Mouse (Mus musculus): ENCODE data around the gene Stk11. TPM values are rescaled to one million over a fixed set of nuclear protein-coding genes. Genes with fewer than 3 reads are reported as not detected.
"Not testable (repeated sequence)": the region's sequence is repeated elsewhere in the genome, so short reads cannot be mapped to it uniquely, and the experiment has no call there.

The Stk11 gene
- polyA plus RNA-seq, 1 experiment from 2014 or later = 20.5 TPM

GRCm38 (mm10) chr10:80164161-80164997 is 48.8 kb downstream of the Stk11 start:
- Histone ChIP-seq H3K9me3 (no peaks in the 10 kb centered on the region), H3K27ac (peak overlapping the region; percentile 85), H3K4me3 (peak overlapping the region; percentile 45), H3K27me3 (replicated peaks) (no peaks in the 10 kb centered on the region), H3K36me3 (replicated peaks) (no peaks in the 10 kb centered on the region), H3K4me2 (peak overlapping the region; percentile 94), H3K4me1 (peaks cover 62% of the 10 kb centered on the region), H3K9ac (peak overlapping the region; percentile 71)
- 10% methylated on average over 44 of the region's 44 CpGs for WGBS
- ATAC-seq (replicated peaks) = no peak; the same call in 1 of the 2 replicates

GRCm38 (mm10) chr10:80164998-80165344 is 49.4 kb downstream of the Stk11 start:
- H3K36me3 ChIP-seq (replicated peaks) = peaks cover 3% of the 10 kb centered on the region
- under 1% methylated on average over 17 of the region's 17 CpGs for WGBS
- peaks cover 66% of the 10 kb centered on the region for H3K4me1 ChIP-seq
- no peaks in the 10 kb centered on the region for H3K9me3 ChIP-seq
- peak overlapping the region; percentile 85 for H3K27ac ChIP-seq
- peak overlapping the region; percentile 71 for H3K9ac ChIP-seq
- peak overlapping the region; percentile 45 for H3K4me3 ChIP-seq
- peak overlapping the region; percentile 94 for H3K4me2 ChIP-seq
- H3K27me3 ChIP-seq (replicated peaks) = no peaks in the 10 kb centered on the region
- peak; percentile 35 for ATAC-seq (replicated peaks)

GRCm38 (mm10) chr10:80165392-80166128 is 50.0 kb downstream of the Stk11 start, which contains the start of gene Cirbp:
Gene Cirbp (plus strand): TSS chr10:80165985.
- Histone ChIP-seq H3K27ac (peak within 1 kb of the TSS; percentile 100), H3K9me3 (no peaks in the 10 kb centered on the region), H3K27me3 (replicated peaks) (no peaks in the 10 kb centered on the region), H3K4me2 (peak within 1 kb of the TSS; percentile 94), H3K36me3 (replicated peaks) (peaks cover 9% of the 10 kb centered on the region), H3K4me3 (peak within 1 kb of the TSS; percentile 94), H3K9ac (peak within 1 kb of the TSS; percentile 71), H3K4me1 (peaks cover 66% of the 10 kb centered on the region)
- 11% methylated on average over 20 of the region's 20 CpGs for WGBS
- no peak for ATAC-seq (replicated peaks)

- H3K36me3 ChIP-seq (replicated peaks) = peaks cover 14% of the 10 kb centered on the region
- ATAC-seq (replicated peaks); H3K27me3 ChIP-seq (replicated peaks); H3K9me3 ChIP-seq: not testable (repeated sequence)
- 83% methylated on average over 4 of the region's 4 CpGs for WGBS
- H3K27ac ChIP-seq = peak overlapping the region; percentile 100
- 0 out of 2 replicates have a peak overlapping the region, but pooled peaks have one; percentile 38 for H3K9ac ChIP-seq
- H3K4me2 ChIP-seq = peak overlapping the region; percentile 94
- peak overlapping the region; percentile 45 for H3K4me3 ChIP-seq
- H3K4me1 ChIP-seq = peaks cover 63% of the 10 kb centered on the region
Observed at GRCm38 (mm10) chr10:80166136-80166535, 50.5 kb downstream of the Stk11 start.

- peak overlapping the region; percentile 100 for H3K27ac ChIP-seq
- H3K4me2 ChIP-seq = peak overlapping the region; percentile 92
- peak overlapping the region; percentile 94 for H3K4me3 ChIP-seq
- peaks cover 22% of the 10 kb centered on the region for H3K36me3 ChIP-seq (replicated peaks)
- H3K9me3 ChIP-seq = no peaks in the 10 kb centered on the region
- no peaks in the 10 kb centered on the region for H3K27me3 ChIP-seq (replicated peaks)
- peaks cover 72% of the 10 kb centered on the region for H3K4me1 ChIP-seq
- peak overlapping the region; percentile 100 for H3K9ac ChIP-seq
- under 1% methylated on average over 55 of the region's 55 CpGs for WGBS
- peak; percentile 92 for ATAC-seq (replicated peaks)
Observed at GRCm38 (mm10) chr10:80167460-80168037, 51.9 kb downstream of the Stk11 start.

GRCm38 (mm10) chr10:80168038-80168661 is 52.5 kb downstream of the Stk11 start:
- peak overlapping the region; percentile 100 for H3K9ac ChIP-seq
- H3K4me2 ChIP-seq = peak overlapping the region; percentile 92
- peaks cover 76% of the 10 kb centered on the region for H3K4me1 ChIP-seq
- under 1% methylated on average over 43 of the region's 48 CpGs for WGBS
- H3K4me3 ChIP-seq = peak overlapping the region; percentile 94
- no peaks in the 10 kb centered on the region for H3K27me3 ChIP-seq (replicated peaks)
- peak overlapping the region; percentile 100 for H3K27ac ChIP-seq
- peaks cover 22% of the 10 kb centered on the region for H3K36me3 ChIP-seq (replicated peaks)
- no peaks in the 10 kb centered on the region for H3K9me3 ChIP-seq
- ATAC-seq (replicated peaks) = peak; percentile 57

GRCm38 (mm10) chr10:80169070-80169469 is 53.5 kb downstream of the Stk11 start:
- Histone ChIP-seq H3K4me3 (peak overlapping the region; percentile 94), H3K27me3 (replicated peaks) (no peaks in the 10 kb centered on the region), H3K9ac (peak overlapping the region; percentile 100), H3K27ac (peak overlapping the region; percentile 100; the same call in 1 of the 2 replicates), H3K4me2 (peak overlapping the region; percentile 92), H3K9me3 (no peaks in the 10 kb centered on the region), H3K36me3 (replicated peaks) (peaks cover 22% of the 10 kb centered on the region), H3K4me1 (peaks cover 72% of the 10 kb centered on the region)
- ATAC-seq (replicated peaks) = no peak
- 48% methylated on average over 1 of the region's 1 CpGs for WGBS

GRCm38 (mm10) chr10:80169651-80170050 is 54.0 kb downstream of the Stk11 start:
- peak overlapping the region; percentile 92; the same call in 1 of the 2 replicates for H3K4me2 ChIP-seq
- peaks cover 66% of the 10 kb centered on the region for H3K4me1 ChIP-seq
- H3K9ac ChIP-seq = no peak overlapping the region
- H3K9me3 ChIP-seq = no peaks in the 10 kb centered on the region
- no peak overlapping the region for H3K27ac ChIP-seq
- no peak for ATAC-seq (replicated peaks)
- no peak overlapping the region for H3K4me3 ChIP-seq
- H3K27me3 ChIP-seq (replicated peaks) = no peaks in the 10 kb centered on the region
- peaks cover 22% of the 10 kb centered on the region for H3K36me3 ChIP-seq (replicated peaks)
- 96% methylated on average over 7 of the region's 7 CpGs for WGBS

- H3K4me2 ChIP-seq = 0 out of 2 replicates have a peak overlapping the region, but pooled peaks have one; percentile 92
- H3K9me3 ChIP-seq = no peaks in the 10 kb centered on the region
- H3K27ac ChIP-seq = 0 out of 2 replicates have a peak overlapping the region, but pooled peaks have one; percentile 11
- H3K4me3 ChIP-seq = no peak overlapping the region
- no peaks in the 10 kb centered on the region for H3K27me3 ChIP-seq (replicated peaks)
- H3K36me3 ChIP-seq (replicated peaks) = peaks cover 22% of the 10 kb centered on the region
- H3K4me1 ChIP-seq = peaks cover 63% of the 10 kb centered on the region
- no peak overlapping the region for H3K9ac ChIP-seq
- no peak for ATAC-seq (replicated peaks)
- 97% methylated on average over 16 of the region's 16 CpGs for WGBS
Observed at GRCm38 (mm10) chr10:80170052-80170451, 54.4 kb downstream of the Stk11 start.

- no peaks in the 10 kb centered on the region for H3K9me3 ChIP-seq
- no peak overlapping the region for H3K4me3 ChIP-seq
- no peak overlapping the region for H3K4me2 ChIP-seq
- H3K4me1 ChIP-seq = peaks cover 58% of the 10 kb centered on the region
- WGBS = 96% methylated on average over 19 of the region's 19 CpGs
- no peaks in the 10 kb centered on the region for H3K27me3 ChIP-seq (replicated peaks)
- peaks cover 22% of the 10 kb centered on the region for H3K36me3 ChIP-seq (replicated peaks)
- no peak for ATAC-seq (replicated peaks)
- H3K9ac ChIP-seq = no peak overlapping the region; the same call in 1 of the 2 replicates
- peak overlapping the region; percentile 11; the same call in 1 of the 2 replicates for H3K27ac ChIP-seq
Observed at GRCm38 (mm10) chr10:80170601-80171021, 55.0 kb downstream of the Stk11 start.

GRCm38 (mm10) chr10:80171252-80171651 is 55.6 kb downstream of the Stk11 start:
- ATAC-seq (replicated peaks) = no peak
- Histone ChIP-seq H3K4me1 (peaks cover 60% of the 10 kb centered on the region), H3K4me2 (no peak overlapping the region), H3K27me3 (replicated peaks) (no peaks in the 10 kb centered on the region), H3K9ac (no peak overlapping the region), H3K9me3 (no peaks in the 10 kb centered on the region), H3K36me3 (replicated peaks) (peaks cover 22% of the 10 kb centered on the region), H3K4me3 (0 out of 2 replicates have a peak overlapping the region, but pooled peaks have one; percentile 5), H3K27ac (peak overlapping the region; percentile 86; the same call in 1 of the 2 replicates)
- WGBS = 91% methylated on average over 15 of the region's 15 CpGs

All from midbrain, embryonic 15.5 days (tissue).